Mouse (Mus musculus): ENCODE results near the gene Dnah2.
"Not testable (repeated sequence)": the region's sequence is repeated elsewhere in the genome, so short reads cannot be mapped to it uniquely, and the experiment has no call there.

The Dnah2 gene

GRCm38 (mm10) chr11:69530281-69530680 lies 18.6 kb downstream of the Dnah2 start:
- not testable (repeated sequence) for DNase-seq (ENCODE audit: low spot score in 2 of 2)

GRCm38 (mm10) chr11:69528031-69528390 lies 20.9 kb downstream of the Dnah2 start:
- DNase-seq (ENCODE audit: low spot score in 2 of 2) = no peak

- no peak for DNase-seq (ENCODE audit: low spot score in 2 of 2)
These were observed 21.5 kb downstream of the Dnah2 start for GRCm38 (mm10) chr11:69527098-69528030.

GRCm38 (mm10) chr11:69526631-69527030 lies 22.3 kb downstream of the Dnah2 start:
- DNase-seq (ENCODE audit: low spot score in 2 of 2) = no peak

GRCm38 (mm10) chr11:69525661-69526060 lies 23.2 kb downstream of the Dnah2 start:
- DNase-seq (ENCODE audit: low spot score in 2 of 2) = no peak

- no peak for DNase-seq (ENCODE audit: low spot score in 2 of 2)
These were observed 25.3 kb downstream of the Dnah2 start for GRCm38 (mm10) chr11:69523651-69524050.

GRCm38 (mm10) chr11:69521526-69522149 lies 27.3 kb downstream of the Dnah2 start:
- no peak for DNase-seq (ENCODE audit: low spot score in 2 of 2)

- DNase-seq (ENCODE audit: low spot score in 2 of 2) = no peak
These were observed 28.9 kb downstream of the Dnah2 start for GRCm38 (mm10) chr11:69519976-69520375.

- DNase-seq (ENCODE audit: low spot score in 2 of 2) = no peak
These were observed 32.2 kb downstream of the Dnah2 start for GRCm38 (mm10) chr11:69516661-69517060.

- no peak for DNase-seq (ENCODE audit: low spot score in 2 of 2)
These were observed 32.7 kb downstream of the Dnah2 start for GRCm38 (mm10) chr11:69516151-69516640.

GRCm38 (mm10) chr11:69513840-69514239 lies 35.1 kb downstream of the Dnah2 start:
- no peak for DNase-seq (ENCODE audit: low spot score in 2 of 2)

- DNase-seq (ENCODE audit: low spot score in 2 of 2) = no peak
These were observed 38.0 kb downstream of the Dnah2 start for GRCm38 (mm10) chr11:69510796-69511496.

- DNase-seq (ENCODE audit: low spot score in 2 of 2) = no peak
These were observed 45.0 kb downstream of the Dnah2 start for GRCm38 (mm10) chr11:69503863-69504280.

GRCm38 (mm10) chr11:69501555-69501954 lies 47.4 kb downstream of the Dnah2 start:
- no peak for DNase-seq (ENCODE audit: low spot score in 2 of 2)

GRCm38 (mm10) chr11:69499140-69499539 lies 49.8 kb downstream of the Dnah2 start:
- DNase-seq (ENCODE audit: low spot score in 2 of 2) = no peak

- no peak for DNase-seq (ENCODE audit: low spot score in 2 of 2)
These were observed 57.2 kb downstream of the Dnah2 start for GRCm38 (mm10) chr11:69491711-69492110.

GRCm38 (mm10) chr11:69490898-69491297 lies 58.0 kb downstream of the Dnah2 start:
- no peak for DNase-seq (ENCODE audit: low spot score in 2 of 2)

GRCm38 (mm10) chr11:69487474-69487873 lies 61.4 kb downstream of the Dnah2 start:
- DNase-seq (ENCODE audit: low spot score in 2 of 2) = no peak

- peak in 1 of 2 experiments; percentile 56 for DNase-seq (ENCODE audit: low spot score in 2 of 2)
These were observed 71.3 kb downstream of the Dnah2 start for GRCm38 (mm10) chr11:69477645-69478044.

- DNase-seq (ENCODE audit: low spot score in 2 of 2) = no peak
These were observed 72.1 kb downstream of the Dnah2 start for GRCm38 (mm10) chr11:69476802-69477201.

- no peak for DNase-seq (ENCODE audit: low spot score in 2 of 2)
These were observed 74.2 kb downstream of the Dnah2 start for GRCm38 (mm10) chr11:69474737-69475136.

- DNase-seq (ENCODE audit: low spot score in 2 of 2) = no peak
These were observed 76.2 kb downstream of the Dnah2 start for GRCm38 (mm10) chr11:69472687-69473086.

All from urinary bladder, postnatal 4 days (tissue).